Mouse (Mus musculus): Measurements from ENCODE around the gene Tmem242.

DNA sequence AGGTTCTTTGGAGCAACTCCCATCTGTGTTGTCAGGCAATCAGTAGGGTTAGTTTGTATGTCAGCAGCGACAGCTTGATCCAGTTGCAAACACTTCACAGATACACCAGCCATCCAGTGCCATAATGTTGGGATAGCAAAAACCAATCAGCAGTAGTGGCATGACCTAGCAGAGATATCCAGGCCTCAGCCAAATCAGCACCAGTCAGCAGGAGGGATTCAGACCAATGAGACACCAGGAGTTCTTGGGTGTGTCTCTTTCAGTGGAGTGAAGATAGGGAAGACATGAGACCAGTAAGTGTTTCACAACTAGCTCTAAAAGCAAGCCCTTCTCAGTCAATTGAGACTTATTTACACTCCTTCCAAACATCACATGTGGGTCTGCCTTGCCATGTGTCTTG, 44.6 kb upstream of the Tmem242 start:
- TF ChIP-seq CTCF (IDR thresholded peaks at IDR 0.05; ENCODE audit: low read depth, low read length) (no peak), POLR2A (IDR thresholded peaks at IDR 0.05; ENCODE audit: extremely low read depth, insufficient read depth, low read length) (no peak)
